Comparison of ENCODE assay signal across 17 mouse cellular contexts in the genomic region with DNA sequence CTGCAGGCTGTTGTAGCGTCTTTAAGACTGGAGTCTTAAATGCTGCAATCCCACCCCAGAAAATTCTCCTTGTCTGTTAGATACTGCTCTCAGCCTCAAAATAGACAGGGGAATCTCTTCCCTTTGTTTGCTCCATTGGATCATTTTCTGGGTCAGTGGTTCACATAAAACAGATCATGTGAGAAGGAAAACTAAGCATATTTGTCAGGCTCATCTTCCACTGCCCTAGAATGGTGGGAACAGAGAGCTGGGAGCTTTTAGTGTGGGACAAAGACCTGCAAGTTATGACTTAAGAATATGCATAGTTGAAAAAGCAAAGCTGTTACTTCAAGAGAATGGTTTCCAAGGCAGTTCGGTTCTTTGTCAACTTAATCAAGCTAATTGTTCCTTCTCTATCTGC.
"Had no signal": no experiment of that assay in that cellular context is flagged by ENCODE, and none has a peak within 500 bp of the region (broad histone marks: within the 10 kb centered on the region; RNA-seq: fewer than 3 reads in every experiment).

No protein-coding gene starts in this region.

- H3K4me3 ChIP-seq: layer of hippocampus, adult 2 months; left cerebral cortex, adult 2 months; limb, embryonic 12.5 days; limb, embryonic 15.5 days had no signal

- H3K9ac ChIP-seq: limb, embryonic 12.5 days; limb, embryonic 15.5 days; liver, embryonic 14.5 days; liver, postnatal 0 days; lung, embryonic 14.5 days had no signal

- ATAC-seq: intestine, postnatal 0 days; liver, postnatal 0 days; lung, postnatal 0 days had no signal

- H3K27me3 ChIP-seq: limb, embryonic 12.5 days; limb, embryonic 15.5 days had no signal

- H3K36me3 ChIP-seq: limb, embryonic 12.5 days; limb, embryonic 15.5 days had no signal

- H3K9me3 ChIP-seq: limb, embryonic 12.5 days; limb, embryonic 15.5 days had no signal

- H3K4me1 ChIP-seq: limb, embryonic 12.5 days; limb, embryonic 15.5 days had no signal

- DNase-seq: kidney, adult 9 months; kidney, postnatal 25 days; layer of hippocampus, postnatal 36 days; left cerebral cortex, postnatal 4 days; liver, postnatal 0 days; lung, embryonic 14.5 days; thymus, adult 18-20 months; thymus, postnatal 36 days had no signal

- H3K4me2 ChIP-seq: limb, embryonic 12.5 days; limb, embryonic 15.5 days; liver, embryonic 11.5 days; lung, embryonic 14.5 days had no signal

- H3K27ac ChIP-seq: layer of hippocampus, adult 2 months; left cerebral cortex, adult 2 months; limb, embryonic 12.5 days; limb, embryonic 15.5 days; liver, embryonic 14.5 days; macrophage had no signal
